Mouse (Mus musculus): Measurements from ENCODE around the gene 9030612E09Rik. TPM values are rescaled to one million over a fixed set of nuclear protein-coding genes. Genes with fewer than 3 reads are reported as not detected.

Gene 9030612E09Rik
- polyA plus RNA-seq, 1 experiment, result 0.15 TPM

- H3K36me3 ChIP-seq (ENCODE audit: control insufficient read depth, insufficient read depth, low read length), result no peaks in the 10 kb centered on the region
- H3K4me1 ChIP-seq (ENCODE audit: control insufficient read depth, insufficient read depth, insufficient read length, low read length), result no peaks in the 10 kb centered on the region
- no peak overlapping the region for H3K27ac ChIP-seq (ENCODE audit: insufficient read depth, low read depth, low read length)
- no peaks in the 10 kb centered on the region for H3K27me3 ChIP-seq (ENCODE audit: control insufficient read depth, insufficient read depth, low read length)
- TF ChIP-seq POLR2A (IDR thresholded peaks at IDR 0.05; ENCODE audit: low read depth, low read length) (no peak), CTCF (IDR thresholded peaks at IDR 0.05; ENCODE audit: extremely low read depth, insufficient read length, insufficient replicate concordance, low read depth, low read length) (no peak)
- H3K4me3 ChIP-seq (ENCODE audit: low read depth, low read length), result no peak overlapping the region
- 77% methylated on average over 3 of the region's 3 CpGs for WGBS
Measured at GRCm38 (mm10) chr10:43203865-43204264, 29.4 kb downstream of the 9030612E09Rik start.

GRCm38 (mm10) chr10:43211866-43212265 is 37.4 kb downstream of the 9030612E09Rik start:
- 48% methylated on average over 6 of the region's 6 CpGs for WGBS
- peak; percentile 79; the same call in 1 of the 2 replicates for TF ChIP-seq CTCF (IDR thresholded peaks at IDR 0.05; ENCODE audit: extremely low read depth, insufficient read length, insufficient replicate concordance, low read depth, low read length)
- TF ChIP-seq POLR2A (IDR thresholded peaks at IDR 0.05; ENCODE audit: low read depth, low read length), result no peak
- H3K27me3 ChIP-seq (ENCODE audit: control insufficient read depth, insufficient read depth, low read length), result no peaks in the 10 kb centered on the region
- no peaks in the 10 kb centered on the region for H3K36me3 ChIP-seq (ENCODE audit: control insufficient read depth, insufficient read depth, low read length)
- H3K27ac ChIP-seq (ENCODE audit: insufficient read depth, low read depth, low read length), result no peak overlapping the region
- no peaks in the 10 kb centered on the region for H3K4me1 ChIP-seq (ENCODE audit: control insufficient read depth, insufficient read depth, insufficient read length, low read length)
- no peak overlapping the region for H3K4me3 ChIP-seq (ENCODE audit: low read depth, low read length)

- TF ChIP-seq CTCF (IDR thresholded peaks at IDR 0.05; ENCODE audit: extremely low read depth, insufficient read length, insufficient replicate concordance, low read depth, low read length) (no peak), POLR2A (IDR thresholded peaks at IDR 0.05; ENCODE audit: low read depth, low read length) (no peak)
- no peak overlapping the region for H3K4me3 ChIP-seq (ENCODE audit: low read depth, low read length)
- WGBS, result 92% methylated on average over 13 of the region's 13 CpGs
- H3K27me3 ChIP-seq (ENCODE audit: control insufficient read depth, insufficient read depth, low read length), result no peaks in the 10 kb centered on the region
- peaks cover 2% of the 10 kb centered on the region; the same call in 1 of the 2 replicates for H3K4me1 ChIP-seq (ENCODE audit: control insufficient read depth, insufficient read depth, insufficient read length, low read length)
- no peaks in the 10 kb centered on the region for H3K36me3 ChIP-seq (ENCODE audit: control insufficient read depth, insufficient read depth, low read length)
- H3K27ac ChIP-seq (ENCODE audit: insufficient read depth, low read depth, low read length), result no peak overlapping the region
Measured at GRCm38 (mm10) chr10:43217361-43217900, 42.9 kb downstream of the 9030612E09Rik start.

- 11% methylated on average over 7 of the region's 7 CpGs for WGBS
- peaks cover 3% of the 10 kb centered on the region; the same call in 1 of the 2 replicates for H3K4me1 ChIP-seq (ENCODE audit: control insufficient read depth, insufficient read depth, insufficient read length, low read length)
- no peak for TF ChIP-seq CTCF (IDR thresholded peaks at IDR 0.05; ENCODE audit: extremely low read depth, insufficient read length, insufficient replicate concordance, low read depth, low read length)
Measured at GRCm38 (mm10) chr10:43220479-43220878, 46.0 kb downstream of the 9030612E09Rik start.

GRCm38 (mm10) chr10:43220910-43221625 is 46.6 kb downstream of the 9030612E09Rik start, which contains the start of gene Pdss2:
Gene Pdss2, plus strand, starts transcription at chr10:43221486.
- Histone ChIP-seq H3K36me3 (ENCODE audit: control insufficient read depth, insufficient read depth, low read length) (no peaks in the 10 kb centered on the region), H3K27me3 (ENCODE audit: control insufficient read depth, insufficient read depth, low read length) (no peaks in the 10 kb centered on the region), H3K4me3 (ENCODE audit: low read depth, low read length) (peak within 1 kb of the TSS; percentile 91), H3K4me1 (ENCODE audit: control insufficient read depth, insufficient read depth, insufficient read length, low read length) (peaks cover 6% of the 10 kb centered on the region; the same call in 1 of the 2 replicates), H3K27ac (ENCODE audit: insufficient read depth, low read depth, low read length) (peak within 1 kb of the TSS; percentile 83)
- WGBS, result under 1% methylated on average over 50 of the region's 50 CpGs
- TF ChIP-seq CTCF (IDR thresholded peaks at IDR 0.05; ENCODE audit: extremely low read depth, insufficient read length, insufficient replicate concordance, low read depth, low read length), result 0 out of 2 replicates have a peak, but pooled peaks have one; percentile 5
- peak; percentile 98 for TF ChIP-seq POLR2A (IDR thresholded peaks at IDR 0.05; ENCODE audit: low read depth, low read length)

More at GRCm38 (mm10) chr10:43220479-43220878, 46.0 kb downstream of the 9030612E09Rik start:
- Histone ChIP-seq H3K36me3 (ENCODE audit: control insufficient read depth, insufficient read depth, low read length) (no peaks in the 10 kb centered on the region), H3K27ac (ENCODE audit: insufficient read depth, low read depth, low read length) (peak overlapping the region; percentile 83), H3K27me3 (ENCODE audit: control insufficient read depth, insufficient read depth, low read length) (no peaks in the 10 kb centered on the region), H3K4me3 (ENCODE audit: low read depth, low read length) (peak overlapping the region; percentile 91)

GRCm38 (mm10) chr10:43221659-43222058 is 47.2 kb downstream of the 9030612E09Rik start:
- H3K27me3 ChIP-seq (ENCODE audit: control insufficient read depth, insufficient read depth, low read length), result no peaks in the 10 kb centered on the region
- H3K4me1 ChIP-seq (ENCODE audit: control insufficient read depth, insufficient read depth, insufficient read length, low read length), result peaks cover 8% of the 10 kb centered on the region; the same call in 1 of the 2 replicates
- H3K4me3 ChIP-seq (ENCODE audit: low read depth, low read length), result peak overlapping the region; percentile 91
- TF ChIP-seq POLR2A (IDR thresholded peaks at IDR 0.05; ENCODE audit: low read depth, low read length) (no peak), CTCF (IDR thresholded peaks at IDR 0.05; ENCODE audit: extremely low read depth, insufficient read length, insufficient replicate concordance, low read depth, low read length) (no peak)
- peak overlapping the region; percentile 81 for H3K27ac ChIP-seq (ENCODE audit: insufficient read depth, low read depth, low read length)
- no peaks in the 10 kb centered on the region for H3K36me3 ChIP-seq (ENCODE audit: control insufficient read depth, insufficient read depth, low read length)
- WGBS, result under 1% methylated on average over 25 of the region's 25 CpGs

GRCm38 (mm10) chr10:43223391-43223790 is 48.9 kb downstream of the 9030612E09Rik start:
- H3K36me3 ChIP-seq (ENCODE audit: control insufficient read depth, insufficient read depth, low read length), result no peaks in the 10 kb centered on the region; the same call in 1 of the 2 replicates
- TF ChIP-seq POLR2A (IDR thresholded peaks at IDR 0.05; ENCODE audit: low read depth, low read length), result no peak
- TF ChIP-seq CTCF (IDR thresholded peaks at IDR 0.05; ENCODE audit: extremely low read depth, insufficient read length, insufficient replicate concordance, low read depth, low read length), result no peak
- no peak overlapping the region for H3K27ac ChIP-seq (ENCODE audit: insufficient read depth, low read depth, low read length)
- no peak overlapping the region for H3K4me3 ChIP-seq (ENCODE audit: low read depth, low read length)
- 69% methylated on average over 2 of the region's 2 CpGs for WGBS
- H3K4me1 ChIP-seq (ENCODE audit: control insufficient read depth, insufficient read depth, insufficient read length, low read length), result peaks cover 8% of the 10 kb centered on the region; the same call in 1 of the 2 replicates
- no peaks in the 10 kb centered on the region for H3K27me3 ChIP-seq (ENCODE audit: control insufficient read depth, insufficient read depth, low read length)

Other genes with a start within 250 kb of the 9030612E09Rik start
- gene Sobp, start 174 bp upstream of the 9030612E09Rik start, polyA plus RNA-seq (2012; rRNA removed), result 0.70 and 0.79 TPM in 2 replicates
- 9.0 and 10.5 TPM in 2 replicates for gene Pdss2, start 46.8 kb downstream of the 9030612E09Rik start, polyA plus RNA-seq (2012; rRNA removed)

Data from small intestine, adult 2 months (tissue).